Mouse (Mus musculus): ENCODE measurements around the gene Grm3. TPM values are rescaled to one million over a fixed set of nuclear protein-coding genes. Genes with fewer than 3 reads are reported as not detected.

Gene Grm3
- polyA plus RNA-seq, 1 experiment: 17.7 TPM

DNA sequence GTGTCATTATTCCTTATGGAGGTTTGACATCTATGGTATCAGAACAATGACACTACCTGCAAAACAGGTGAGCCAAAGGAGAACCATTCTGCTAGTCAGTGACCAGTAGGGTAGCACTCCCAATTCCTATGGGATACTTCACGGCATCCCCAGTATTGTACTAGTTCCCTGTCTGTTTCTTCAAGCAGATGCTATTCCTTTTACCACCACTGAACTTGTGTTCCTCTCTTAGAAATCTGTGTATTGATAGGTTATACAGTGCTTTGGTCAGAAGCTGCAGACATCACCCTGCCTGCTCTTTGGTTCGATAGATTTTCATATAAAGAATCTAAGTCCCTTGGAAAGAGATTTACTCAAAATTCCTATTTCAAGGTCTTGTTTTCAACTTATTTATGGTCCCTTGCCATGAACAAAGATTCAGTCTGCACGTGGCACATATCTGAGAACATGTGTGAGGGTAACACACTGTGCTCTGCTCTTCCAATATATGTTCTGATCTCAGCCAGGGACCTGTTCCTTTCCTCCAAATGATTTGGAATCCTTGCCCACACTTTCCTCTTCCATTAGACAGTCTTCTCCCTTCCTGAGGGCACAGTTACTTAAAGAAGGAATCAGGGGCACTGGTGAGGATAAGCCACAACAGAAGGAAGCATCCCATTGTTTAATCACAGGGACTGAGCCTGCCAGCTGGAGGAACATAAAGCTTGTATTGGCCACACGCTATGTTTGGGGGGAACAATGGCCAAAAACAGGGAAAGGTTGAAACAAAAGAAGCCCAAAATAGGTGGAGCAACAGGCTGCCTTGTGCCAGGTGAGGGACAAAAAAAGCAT, 102.5 kb downstream of the Grm3 start:
- peak in 1 of 2 experiments; percentile 8 for DNase-seq
- Histone ChIP-seq H3K27ac (ENCODE audit: insufficient read depth, low read length) (no peak overlapping the region), H3K4me3 (replicated peaks; ENCODE audit: insufficient read depth, low read depth, low read length) (no peak overlapping the region), H3K4me1 (ENCODE audit: control insufficient read depth, insufficient read depth, low read length) (no peaks in the 10 kb centered on the region), H3K27me3 (ENCODE audit: control insufficient read depth, insufficient read depth, low read length) (no peaks in the 10 kb centered on the region; the same call in 1 of the 2 replicates)
- 29% methylated on average over 4 of the region's 4 CpGs for WGBS
- TF ChIP-seq POLR2A (IDR thresholded peaks at IDR 0.05; ENCODE audit: borderline replicate concordance, insufficient read depth, low read length) (no peak), CTCF (IDR thresholded peaks at IDR 0.05; ENCODE audit: borderline replicate concordance, insufficient read depth, low read depth, low read length) (no peak)

DNA sequence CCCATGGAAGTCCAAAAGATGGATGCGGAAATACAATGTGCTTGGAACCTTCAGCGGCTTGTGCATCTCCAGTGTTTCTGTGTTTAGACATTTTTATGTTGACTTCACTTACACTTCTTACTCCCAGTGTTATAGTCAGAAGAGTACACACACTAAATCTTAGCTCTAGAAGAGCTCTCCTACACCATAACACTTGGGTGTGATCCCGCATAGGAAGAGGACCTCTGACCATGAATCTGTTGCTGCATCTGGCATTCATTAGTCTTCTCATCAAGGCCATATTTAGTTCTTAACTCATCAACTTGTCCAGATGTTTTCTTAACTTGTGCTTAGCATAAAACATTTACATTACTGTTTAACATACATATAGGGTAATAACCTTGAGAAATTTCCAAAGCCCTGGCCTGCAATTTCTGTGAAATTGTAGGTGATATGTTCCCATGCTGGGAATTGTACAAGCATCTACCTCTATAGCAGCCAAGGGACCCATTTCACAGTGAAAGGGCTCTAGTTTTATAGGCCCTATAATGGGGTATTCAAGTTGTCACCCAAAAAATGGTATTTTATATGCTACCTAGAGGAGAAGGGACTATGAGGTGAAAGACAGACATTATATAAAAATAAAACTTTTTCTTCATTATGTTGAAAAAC, 103.4 kb downstream of the Grm3 start:
- no peak for DNase-seq
- TF ChIP-seq POLR2A (IDR thresholded peaks at IDR 0.05; ENCODE audit: borderline replicate concordance, insufficient read depth, low read length) (no peak), CTCF (IDR thresholded peaks at IDR 0.05; ENCODE audit: borderline replicate concordance, insufficient read depth, low read depth, low read length) (no peak)
- no peaks in the 10 kb centered on the region; the same call in 1 of the 2 replicates for H3K27me3 ChIP-seq (ENCODE audit: control insufficient read depth, insufficient read depth, low read length)
- no peak overlapping the region for H3K27ac ChIP-seq (ENCODE audit: insufficient read depth, low read length)
- H3K4me3 ChIP-seq (replicated peaks; ENCODE audit: insufficient read depth, low read depth, low read length): no peak overlapping the region
- H3K4me1 ChIP-seq (ENCODE audit: control insufficient read depth, insufficient read depth, low read length): no peaks in the 10 kb centered on the region
- 98% methylated on average over 3 of the region's 3 CpGs for WGBS

DNA sequence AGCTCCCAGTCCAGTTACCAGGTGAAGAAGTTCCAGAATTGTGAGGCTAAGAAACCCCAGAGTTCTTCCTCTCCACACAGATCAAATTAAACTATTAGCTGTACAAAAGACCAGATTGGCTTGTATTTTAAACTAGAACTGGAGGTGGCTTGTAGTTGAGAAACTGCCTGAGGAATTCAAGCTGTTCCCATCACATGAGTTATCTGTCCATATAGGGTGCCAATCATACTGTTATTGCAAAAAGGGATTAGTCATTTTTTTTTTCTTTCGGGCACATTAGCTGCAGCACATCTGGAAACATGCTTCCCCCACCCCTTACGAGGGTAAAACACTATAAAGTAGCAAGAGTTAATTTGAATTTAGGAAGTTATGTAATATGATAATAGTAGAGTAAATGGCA, 145.9 kb downstream of the Grm3 start:
- DNase-seq: no peak

DNA sequence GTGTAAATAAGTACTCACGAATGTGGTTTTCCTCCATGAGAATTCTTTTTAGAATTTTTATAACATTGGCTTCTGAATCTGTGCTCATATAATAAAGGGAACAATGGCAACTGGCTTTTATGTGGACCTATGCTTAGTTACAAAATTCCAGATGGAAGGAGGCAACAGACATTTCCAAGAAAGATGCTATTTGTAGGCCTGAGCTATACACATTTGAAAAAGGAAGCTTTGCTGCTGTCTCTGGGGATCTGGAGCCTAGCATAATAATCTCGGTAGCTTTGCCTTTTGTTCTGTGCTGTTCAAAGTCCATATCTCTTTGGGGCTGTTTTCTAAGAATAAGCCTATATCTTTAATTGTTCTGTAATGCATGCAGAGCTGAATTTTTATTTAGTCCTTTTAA, 146.4 kb downstream of the Grm3 start:
- TF ChIP-seq CTCF (IDR thresholded peaks at IDR 0.05; ENCODE audit: borderline replicate concordance, insufficient read depth, low read depth, low read length) (no peak), POLR2A (IDR thresholded peaks at IDR 0.05; ENCODE audit: borderline replicate concordance, insufficient read depth, low read length) (no peak)
- no peaks in the 10 kb centered on the region for H3K4me1 ChIP-seq (ENCODE audit: control insufficient read depth, insufficient read depth, low read length)
- 74% methylated on average over 2 of the region's 2 CpGs for WGBS
- no peak overlapping the region for H3K27ac ChIP-seq (ENCODE audit: insufficient read depth, low read length)
- no peak overlapping the region for H3K4me3 ChIP-seq (replicated peaks; ENCODE audit: insufficient read depth, low read depth, low read length)
- no peaks in the 10 kb centered on the region for H3K27me3 ChIP-seq (ENCODE audit: control insufficient read depth, insufficient read depth, low read length)
- DNase-seq: no peak

More for the DNA sequence above, 145.9 kb downstream of the Grm3 start:
- H3K4me3 ChIP-seq (replicated peaks; ENCODE audit: insufficient read depth, low read depth, low read length): no peak overlapping the region
- no peak overlapping the region for H3K27ac ChIP-seq (ENCODE audit: insufficient read depth, low read length)
- no peaks in the 10 kb centered on the region for H3K4me1 ChIP-seq (ENCODE audit: control insufficient read depth, insufficient read depth, low read length)
- 80% methylated on average over 2 of the region's 2 CpGs for WGBS
- TF ChIP-seq CTCF (IDR thresholded peaks at IDR 0.05; ENCODE audit: borderline replicate concordance, insufficient read depth, low read depth, low read length) (no peak), POLR2A (IDR thresholded peaks at IDR 0.05; ENCODE audit: borderline replicate concordance, insufficient read depth, low read length) (no peak)
- no peaks in the 10 kb centered on the region for H3K27me3 ChIP-seq (ENCODE audit: control insufficient read depth, insufficient read depth, low read length)

DNA sequence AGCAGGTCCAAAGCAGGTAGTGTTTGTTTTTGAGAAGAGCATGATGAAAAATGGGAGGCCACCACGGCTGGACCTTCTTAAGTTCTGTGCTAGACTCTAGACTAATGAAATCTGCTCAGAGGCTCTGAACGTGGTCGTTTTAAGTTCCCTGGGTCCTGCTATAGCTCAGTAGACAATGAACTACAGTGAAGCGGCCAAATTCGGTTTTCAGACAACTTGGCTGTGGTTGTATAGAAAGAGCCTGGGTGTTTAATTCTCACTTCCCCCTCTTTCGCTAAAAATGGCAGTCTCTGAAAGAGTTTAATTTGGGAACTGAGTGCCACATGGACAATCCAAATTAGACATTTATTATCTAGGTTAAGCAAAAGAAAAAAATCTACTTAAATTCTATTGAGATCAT, 154.0 kb downstream of the Grm3 start:
- no peak overlapping the region for H3K27ac ChIP-seq (ENCODE audit: insufficient read depth, low read length)
- TF ChIP-seq CTCF (IDR thresholded peaks at IDR 0.05; ENCODE audit: borderline replicate concordance, insufficient read depth, low read depth, low read length) (no peak), POLR2A (IDR thresholded peaks at IDR 0.05; ENCODE audit: borderline replicate concordance, insufficient read depth, low read length) (no peak)
- H3K27me3 ChIP-seq (ENCODE audit: control insufficient read depth, insufficient read depth, low read length): no peaks in the 10 kb centered on the region
- 85% methylated on average over 6 of the region's 6 CpGs for WGBS
- DNase-seq: no peak
- H3K4me3 ChIP-seq (replicated peaks; ENCODE audit: insufficient read depth, low read depth, low read length): no peak overlapping the region
- H3K4me1 ChIP-seq (ENCODE audit: control insufficient read depth, insufficient read depth, low read length): no peaks in the 10 kb centered on the region

DNA sequence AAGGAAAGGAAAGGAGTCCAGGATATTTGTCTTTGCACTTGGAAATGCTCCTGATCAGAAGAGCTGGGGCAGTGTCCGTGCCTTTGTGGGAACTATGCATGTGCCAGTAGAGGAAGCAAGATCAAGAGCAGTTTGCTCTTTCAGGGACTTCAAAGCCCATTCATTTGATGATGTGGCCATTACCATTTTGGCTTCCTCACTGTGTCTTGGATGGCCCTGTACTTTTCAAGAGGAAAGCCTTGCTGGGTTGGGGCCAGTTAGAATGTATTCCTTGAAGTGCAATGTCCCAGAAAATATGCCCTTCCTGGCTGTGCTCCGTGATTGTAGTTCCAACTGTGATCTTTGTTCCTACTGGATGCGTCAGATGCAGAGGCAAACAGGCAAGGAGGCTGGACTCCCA, 167.3 kb downstream of the Grm3 start:
- Histone ChIP-seq H3K4me1 (ENCODE audit: control insufficient read depth, insufficient read depth, low read length) (no peaks in the 10 kb centered on the region), H3K27ac (ENCODE audit: insufficient read depth, low read length) (no peak overlapping the region), H3K4me3 (replicated peaks; ENCODE audit: insufficient read depth, low read depth, low read length) (no peak overlapping the region), H3K27me3 (ENCODE audit: control insufficient read depth, insufficient read depth, low read length) (no peaks in the 10 kb centered on the region)
- 8% methylated on average over 3 of the region's 3 CpGs for WGBS
- no peak for TF ChIP-seq POLR2A (IDR thresholded peaks at IDR 0.05; ENCODE audit: borderline replicate concordance, insufficient read depth, low read length)
- TF ChIP-seq CTCF (IDR thresholded peaks at IDR 0.05; ENCODE audit: borderline replicate concordance, insufficient read depth, low read depth, low read length): no peak
- no peak for DNase-seq

DNA sequence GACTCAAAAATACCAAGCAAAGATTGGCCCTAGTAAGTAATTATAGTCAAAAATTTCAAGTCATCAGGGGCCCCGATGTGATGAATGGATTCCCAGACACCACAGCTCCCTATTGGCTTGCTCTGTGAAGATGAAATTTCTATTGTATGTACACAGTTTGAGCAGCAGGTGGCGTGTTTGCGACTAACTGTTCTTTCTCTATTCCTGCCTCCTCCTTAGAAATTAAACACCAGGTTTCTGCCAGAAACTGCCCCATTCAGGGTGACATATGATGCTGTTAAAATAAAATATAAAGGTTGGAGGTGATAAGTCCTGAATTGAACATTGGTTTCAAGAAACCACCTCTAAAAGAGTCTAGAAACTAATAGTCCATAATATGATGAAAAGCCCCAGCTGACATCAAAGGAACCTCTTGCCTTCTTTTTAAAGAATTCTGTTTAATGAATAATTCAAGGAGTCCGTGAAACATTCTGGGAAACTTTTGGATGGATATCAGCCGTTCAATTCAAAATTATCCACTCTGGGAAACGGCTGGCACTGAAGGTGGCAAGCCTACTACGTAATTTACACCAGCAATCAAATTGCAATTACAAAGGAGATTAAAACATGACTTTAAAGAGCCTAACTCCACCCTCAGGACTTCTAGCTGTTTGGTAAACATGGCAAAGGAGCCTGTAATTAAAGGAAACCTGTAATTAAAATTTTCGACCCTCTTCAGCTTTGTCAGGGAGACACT, 184.0 kb downstream of the Grm3 start:
- 18% methylated on average over 8 of the region's 8 CpGs for WGBS
- TF ChIP-seq POLR2A (IDR thresholded peaks at IDR 0.05; ENCODE audit: borderline replicate concordance, insufficient read depth, low read length) (no peak), CTCF (IDR thresholded peaks at IDR 0.05; ENCODE audit: borderline replicate concordance, insufficient read depth, low read depth, low read length) (no peak)
- DNase-seq: peak in 1 of 2 experiments; percentile 7
- H3K4me3 ChIP-seq (replicated peaks; ENCODE audit: insufficient read depth, low read depth, low read length): no peak overlapping the region
- H3K27ac ChIP-seq (ENCODE audit: insufficient read depth, low read length): no peak overlapping the region
- no peaks in the 10 kb centered on the region for H3K27me3 ChIP-seq (ENCODE audit: control insufficient read depth, insufficient read depth, low read length)
- H3K4me1 ChIP-seq (ENCODE audit: control insufficient read depth, insufficient read depth, low read length): no peaks in the 10 kb centered on the region
